Mouse (Mus musculus) liver, adult 2 months (tissue): ENCODE results near the gene Ythdf2. TPM values are rescaled to one million over a fixed set of nuclear protein-coding genes. Genes with fewer than 3 reads are reported as not detected.
A peak's percentile ranks its signal among the peaks of the same experiment; 100 is the strongest.

ENCODE experiments used
- DNase-seq: peaks from one replicate; pipeline ENCODE4 v3.0.0-alpha.2; 2011; ENCODE audit warnings: low read depth, low spot score; ENCODE audit errors: extremely low read depth
- H3K27ac ChIP-seq: fragments of 200-500 bp; replicated peaks from 2 replicates; pipeline ENCODE4 v1.5.1; 2012; ENCODE audit warnings: low read depth, mild to moderate bottlenecking, control low read depth, inconsistent platforms, low read length; ENCODE audit not compliant: insufficient read depth
- H3K27me3 ChIP-seq: fragments of 200-500 bp; 2 replicates; pipeline ENCODE4 v1.6.1; 2012; ENCODE audit warnings: mild to moderate bottlenecking, moderate library complexity, low read length, inconsistent platforms; ENCODE audit not compliant: control insufficient read depth, insufficient read depth
- H3K36me3 ChIP-seq: fragments of 200-500 bp; 2 replicates; pipeline ENCODE4 v1.6.1; 2012; ENCODE audit warnings: low read length, inconsistent platforms; ENCODE audit not compliant: control insufficient read depth, insufficient read depth
- H3K4me1 ChIP-seq: fragments of 200-500 bp; 2 replicates; pipeline ENCODE4 v1.6.1; 2011; ENCODE audit warnings: low read length; ENCODE audit not compliant: control insufficient read depth, insufficient read depth
- H3K4me3 ChIP-seq: fragments of 200-500 bp; 2 replicates; pipeline ENCODE4 v1.5.1; 2011; ENCODE audit warnings: low read depth, mild to moderate bottlenecking, control low read depth, low read length, moderate library complexity; ENCODE audit not compliant: insufficient read depth
- H3K79me2 ChIP-seq: fragments of 200-500 bp; 2 replicates; pipeline ENCODE4 v1.6.1; 2012; ENCODE audit warnings: inconsistent platforms, mild to moderate bottlenecking, low read length, moderate library complexity; ENCODE audit not compliant: control insufficient read depth, insufficient read depth
- H3K9ac ChIP-seq: fragments of 200-500 bp; 2 replicates; pipeline ENCODE4 v1.6.1; 2012; ENCODE audit warnings: low read depth, mild to moderate bottlenecking, control low read depth, inconsistent platforms, low read length
- CTCF ChIP-seq: fragments of 200-500 bp; IDR thresholded peaks from 2 replicates; pipeline ENCODE4 v1.5.1; 2011; ENCODE audit warnings: low read depth, low read length, control low read depth
- POLR2A ChIP-seq: fragments of 200-500 bp; IDR thresholded peaks from 2 replicates; pipeline ENCODE4 v1.6.1; 2011; ENCODE audit warnings: low read length, control low read depth; ENCODE audit not compliant: insufficient read depth; ENCODE audit errors: extremely low read depth
- WGBS: fragments of 180-500 bp; shearing (Covaris S2); methylation state at CpG from one replicate; pipeline ENCODE4 v1.1.7; 2018; 5-methylcytosine and 5-hydroxymethylcytosine counted together
- polyA plus RNA-seq: library from polyadenylated mRNA; depleted of rRNA; stranded (reverse); fragments of >200 nt; gene quantifications from 2 replicates; pipeline ENCODE4 v1.2.3, GENCODE M21; 2012; rRNA removed
- total RNA-seq: library from RNA; depleted of rRNA; stranded (reverse); fragments of >200 nt; gene quantifications from 2 replicates; pipeline ENCODE4 v1.2.3, GENCODE M21; 2014; rRNA removed

Ythdf2 gene
- 11.2 and 13.5 TPM in 2 replicates for total RNA-seq
- polyA plus RNA-seq: 10.5 and 13.1 TPM in 2 replicates

DNA sequence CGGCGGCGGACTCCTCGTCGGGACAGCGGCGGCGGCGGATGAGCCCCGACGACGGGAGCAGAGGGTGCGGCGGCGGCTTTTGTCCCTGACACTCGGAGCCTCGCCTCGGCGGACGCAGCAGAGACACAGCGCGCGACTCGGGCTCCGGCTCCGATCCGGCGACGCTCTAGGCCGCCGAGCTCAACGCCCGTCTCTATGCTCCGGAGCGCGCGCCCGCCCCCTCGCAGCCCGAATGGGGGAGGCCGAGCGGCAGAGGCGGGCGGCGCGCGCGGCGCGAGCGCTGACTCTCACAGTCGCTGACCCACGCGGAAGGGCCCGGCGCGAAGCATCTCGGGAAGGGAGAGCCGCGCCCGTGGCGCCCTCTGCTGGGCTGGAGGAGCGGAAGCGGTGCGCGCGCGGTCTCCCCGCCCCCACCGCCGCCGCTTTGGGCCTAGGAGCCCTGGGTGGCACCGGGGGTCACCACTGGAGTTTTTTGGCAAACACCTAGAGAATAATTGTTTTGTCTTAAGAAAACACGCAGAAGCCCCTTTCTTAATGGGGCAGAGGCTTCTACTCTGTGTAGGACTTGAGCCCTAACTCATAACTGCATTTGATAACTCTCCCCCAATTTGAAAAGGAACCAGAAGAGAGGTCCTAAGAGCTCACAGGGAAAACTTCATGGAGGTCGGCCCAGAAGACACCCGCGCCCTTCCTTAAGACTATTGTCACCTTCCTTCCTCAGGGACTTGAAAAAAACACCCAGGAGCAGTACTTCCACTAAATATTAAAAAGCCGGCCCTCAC is at the start of gene Ythdf2:
Gene Ythdf2 (minus strand): TSS at position 351 of the 782 bp plus-strand sequence.
- Histone ChIP-seq H3K27ac (peak within 1 kb of the TSS; percentile 94), H3K36me3 (peaks cover 11% of the 10 kb centered on the region), H3K27me3 (no peaks in the 10 kb centered on the region), H3K9ac (peak within 1 kb of the TSS; percentile 100), H3K4me1 (peaks cover 11% of the 10 kb centered on the region), H3K79me2 (peaks cover 29% of the 10 kb centered on the region), H3K4me3 (peak within 1 kb of the TSS; percentile 98)
- 2% methylated on average over 75 of the region's 78 CpGs for WGBS
- peak; percentile 71 for DNase-seq
- TF ChIP-seq POLR2A (peak; percentile 75), CTCF (peak; percentile 84)

DNA sequence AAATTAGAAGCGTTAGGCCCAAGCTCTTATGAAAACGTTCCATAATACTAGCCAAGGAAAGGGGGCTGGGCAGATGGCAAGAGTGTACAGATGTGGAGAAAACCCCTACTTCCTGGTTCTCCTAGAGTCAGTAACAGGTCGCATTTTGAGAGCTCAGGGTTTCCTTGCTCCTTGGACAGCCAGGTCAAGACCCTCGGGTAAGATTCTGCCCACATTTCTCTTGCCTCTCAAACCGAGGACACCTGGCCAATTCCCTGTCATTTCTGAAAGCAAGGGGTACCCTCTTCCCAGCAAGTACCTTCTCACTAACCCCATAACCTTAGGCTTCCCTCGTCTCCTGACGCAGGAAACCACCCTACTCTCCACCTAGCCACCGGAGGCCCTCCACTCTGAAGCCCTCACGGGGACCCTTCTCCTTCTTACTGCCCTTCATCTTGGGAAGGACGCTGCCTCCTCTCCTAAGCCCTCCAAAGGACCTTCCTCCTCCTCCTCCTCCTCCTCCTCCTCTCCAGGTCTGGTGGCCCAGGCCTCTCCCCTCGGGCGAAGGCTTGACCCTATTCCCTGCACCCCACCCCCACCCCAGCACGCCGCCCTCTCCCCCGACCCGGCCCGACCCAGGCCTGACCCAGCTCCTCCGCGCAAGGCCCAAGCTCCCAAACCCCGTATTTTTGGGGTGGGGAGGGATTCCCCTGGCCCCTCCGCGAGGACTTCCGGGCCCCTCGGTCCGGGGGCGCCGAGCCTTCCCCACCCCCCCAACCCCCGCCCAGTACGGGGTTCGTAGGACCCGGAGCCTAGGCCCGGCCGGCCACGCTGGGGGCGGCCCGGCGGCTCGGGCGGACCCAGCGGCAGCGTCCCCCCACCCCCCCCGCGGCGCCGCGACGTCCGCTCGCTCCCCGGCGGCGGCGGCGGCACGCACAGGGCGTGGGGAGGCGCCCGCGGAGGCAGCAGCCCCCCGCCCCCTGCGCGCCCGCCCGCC is 48.6 kb upstream of the Ythdf2 start:
- TF ChIP-seq POLR2A (0 out of 2 replicates have a peak, but pooled peaks have one; percentile 30), CTCF (no peak)
- H3K27ac ChIP-seq: peak overlapping the region; percentile 99
- H3K79me2 ChIP-seq: peaks cover 6% of the 10 kb centered on the region; the same call in 1 of the 2 replicates
- no peaks in the 10 kb centered on the region for H3K36me3 ChIP-seq
- no peaks in the 10 kb centered on the region for H3K27me3 ChIP-seq
- WGBS: 2% methylated on average over 46 of the region's 64 CpGs
- peak overlapping the region; percentile 98 for H3K4me3 ChIP-seq
- H3K9ac ChIP-seq: peak overlapping the region; percentile 99
- H3K4me1 ChIP-seq: peaks cover 18% of the 10 kb centered on the region
- DNase-seq: peak; percentile 52

DNA sequence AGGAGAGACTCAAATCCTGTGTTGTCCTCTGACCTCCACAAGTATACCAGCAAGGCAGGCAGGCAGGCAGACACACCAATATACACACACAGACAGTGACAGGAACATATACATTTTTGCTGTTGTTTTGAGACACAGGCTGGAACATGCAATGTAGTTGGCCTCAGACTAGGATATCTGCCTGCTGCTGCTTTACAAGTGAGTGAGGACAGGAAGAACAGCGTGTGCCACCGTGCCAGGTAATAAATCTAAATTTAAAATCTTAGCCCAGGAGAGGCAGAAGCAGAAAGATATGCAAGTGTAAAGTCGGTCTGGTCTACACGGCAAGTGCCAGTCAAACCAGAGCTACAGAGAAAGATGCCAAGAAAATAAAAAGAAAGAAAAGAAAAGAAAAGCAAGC is 47.1 kb upstream of the Ythdf2 start:
- 69% methylated on average over 4 of the region's 4 CpGs for WGBS
- DNase-seq: no peak
- Histone ChIP-seq H3K9ac (no peak overlapping the region), H3K27me3 (no peaks in the 10 kb centered on the region), H3K27ac (no peak overlapping the region), H3K4me3 (no peak overlapping the region), H3K79me2 (peaks cover 6% of the 10 kb centered on the region; the same call in 1 of the 2 replicates), H3K4me1 (peaks cover 18% of the 10 kb centered on the region), H3K36me3 (no peaks in the 10 kb centered on the region)
- TF ChIP-seq CTCF: no peak
- TF ChIP-seq POLR2A: no peak

DNA sequence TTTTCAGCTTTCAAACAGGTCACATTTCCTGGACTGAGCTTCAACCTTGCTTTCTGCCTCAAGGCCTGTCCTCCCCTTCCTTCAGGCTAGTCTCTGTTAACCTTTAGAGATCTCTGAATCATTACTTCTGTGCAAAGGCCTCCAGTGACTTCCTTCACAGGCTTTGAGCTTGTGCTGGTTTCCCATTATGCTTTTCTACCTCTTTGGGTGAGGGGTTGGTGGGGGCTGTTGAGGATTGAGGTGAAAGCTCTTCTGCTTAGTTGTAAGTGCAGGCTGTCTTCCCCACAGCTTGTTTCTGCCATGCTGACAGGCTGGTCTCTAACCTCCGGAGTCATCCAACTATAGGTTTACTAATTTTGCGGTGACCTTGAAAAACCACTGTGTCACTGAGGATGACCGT is 44.3 kb upstream of the Ythdf2 start:
- Histone ChIP-seq H3K4me1 (peaks cover 15% of the 10 kb centered on the region), H3K79me2 (peaks cover 5% of the 10 kb centered on the region; the same call in 1 of the 2 replicates), H3K27ac (no peak overlapping the region), H3K27me3 (no peaks in the 10 kb centered on the region), H3K9ac (no peak overlapping the region), H3K4me3 (no peak overlapping the region), H3K36me3 (no peaks in the 10 kb centered on the region)
- WGBS: 89% methylated on average over 3 of the region's 3 CpGs
- TF ChIP-seq CTCF (no peak), POLR2A (no peak)
- DNase-seq: no peak

DNA sequence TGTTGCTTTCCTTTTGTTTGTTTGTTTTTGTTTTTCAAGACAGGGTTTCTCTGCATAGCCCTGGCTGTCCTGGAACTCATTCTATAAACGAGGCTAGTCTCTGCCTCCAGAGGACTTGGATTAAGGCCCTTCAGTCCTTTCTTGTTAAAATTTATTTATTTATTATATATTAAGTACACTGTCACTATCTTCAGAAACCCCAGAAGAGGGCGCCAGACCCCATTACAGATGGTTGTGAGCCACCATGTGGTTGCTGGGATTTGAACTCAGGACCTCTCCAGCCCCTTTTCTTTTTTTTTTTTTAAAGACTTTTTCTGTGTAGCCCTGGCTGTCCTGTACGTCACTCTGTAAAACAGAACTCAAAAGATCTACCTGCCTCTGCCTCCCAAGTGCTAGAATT is 42.9 kb upstream of the Ythdf2 start:
- Histone ChIP-seq H3K79me2 (peaks cover 2% of the 10 kb centered on the region; the same call in 1 of the 2 replicates), H3K27ac (no peak overlapping the region), H3K36me3 (peaks cover 2% of the 10 kb centered on the region; the same call in 1 of the 2 replicates), H3K4me1 (peaks cover 15% of the 10 kb centered on the region), H3K27me3 (no peaks in the 10 kb centered on the region), H3K9ac (no peak overlapping the region), H3K4me3 (no peak overlapping the region)
- WGBS: 91% methylated on average over 3 of the region's 3 CpGs
- no peak for TF ChIP-seq POLR2A
- TF ChIP-seq CTCF: 0 out of 2 replicates have a peak, but pooled peaks have one; percentile 11
- DNase-seq: no peak
